Mouse (Mus musculus) liver, adult 2 months (tissue): ENCODE data around the gene Samd4b. TPM values are rescaled to one million over a fixed set of nuclear protein-coding genes. Genes with fewer than 3 reads are reported as not detected.
"Not testable (repeated sequence)": the region's sequence is repeated elsewhere in the genome, so short reads cannot be mapped to it uniquely, and the experiment has no call there.

ENCODE experiments used
- DNase-seq: peaks from one replicate; pipeline ENCODE4 v3.0.0-alpha.2; 2011; ENCODE audit warnings: low read depth, low spot score; ENCODE audit errors: extremely low read depth
- H3K27ac ChIP-seq: fragments of 200-500 bp; replicated peaks from 2 replicates; pipeline ENCODE4 v1.5.1; 2012; ENCODE audit warnings: low read depth, mild to moderate bottlenecking, control low read depth, inconsistent platforms, low read length; ENCODE audit not compliant: insufficient read depth
- H3K27me3 ChIP-seq: fragments of 200-500 bp; 2 replicates; pipeline ENCODE4 v1.6.1; 2012; ENCODE audit warnings: mild to moderate bottlenecking, moderate library complexity, low read length, inconsistent platforms; ENCODE audit not compliant: control insufficient read depth, insufficient read depth
- H3K36me3 ChIP-seq: fragments of 200-500 bp; 2 replicates; pipeline ENCODE4 v1.6.1; 2012; ENCODE audit warnings: low read length, inconsistent platforms; ENCODE audit not compliant: control insufficient read depth, insufficient read depth
- H3K4me1 ChIP-seq: fragments of 200-500 bp; 2 replicates; pipeline ENCODE4 v1.6.1; 2011; ENCODE audit warnings: low read length; ENCODE audit not compliant: control insufficient read depth, insufficient read depth
- H3K4me3 ChIP-seq: fragments of 200-500 bp; 2 replicates; pipeline ENCODE4 v1.5.1; 2011; ENCODE audit warnings: low read depth, mild to moderate bottlenecking, control low read depth, low read length, moderate library complexity; ENCODE audit not compliant: insufficient read depth
- H3K79me2 ChIP-seq: fragments of 200-500 bp; 2 replicates; pipeline ENCODE4 v1.6.1; 2012; ENCODE audit warnings: inconsistent platforms, mild to moderate bottlenecking, low read length, moderate library complexity; ENCODE audit not compliant: control insufficient read depth, insufficient read depth
- H3K9ac ChIP-seq: fragments of 200-500 bp; 2 replicates; pipeline ENCODE4 v1.6.1; 2012; ENCODE audit warnings: low read depth, mild to moderate bottlenecking, control low read depth, inconsistent platforms, low read length
- CTCF ChIP-seq: fragments of 200-500 bp; IDR thresholded peaks from 2 replicates; pipeline ENCODE4 v1.5.1; 2011; ENCODE audit warnings: low read depth, low read length, control low read depth
- POLR2A ChIP-seq: fragments of 200-500 bp; IDR thresholded peaks from 2 replicates; pipeline ENCODE4 v1.6.1; 2011; ENCODE audit warnings: low read length, control low read depth; ENCODE audit not compliant: insufficient read depth; ENCODE audit errors: extremely low read depth
- WGBS: fragments of 180-500 bp; shearing (Covaris S2); methylation state at CpG from one replicate; pipeline ENCODE4 v1.1.7; 2018; 5-methylcytosine and 5-hydroxymethylcytosine counted together
- polyA plus RNA-seq: library from polyadenylated mRNA; depleted of rRNA; stranded (reverse); fragments of >200 nt; gene quantifications from 2 replicates; pipeline ENCODE4 v1.2.3, GENCODE M21; 2012
- total RNA-seq: library from RNA; depleted of rRNA; stranded (reverse); fragments of >200 nt; gene quantifications from 2 replicates; pipeline ENCODE4 v1.2.3, GENCODE M21; 2014

The Samd4b gene
- total and polyA plus RNA-seq, 2 experiments, result 4.1 to 27.0 TPM

GRCm38 (mm10) chr7:28545048-28545890, 52.7 kb downstream of the Samd4b start:
- Histone ChIP-seq H3K4me3 (no peak overlapping the region), H3K9ac (no peak overlapping the region), H3K79me2 (no peaks in the 10 kb centered on the region), H3K27ac (no peak overlapping the region), H3K27me3 (no peaks in the 10 kb centered on the region; the same call in 1 of the 2 replicates), H3K36me3 (no peaks in the 10 kb centered on the region), H3K4me1 (peaks cover 2% of the 10 kb centered on the region; the same call in 1 of the 2 replicates)
- WGBS, result 42% methylated on average over 14 of the region's 14 CpGs
- DNase-seq, result peak; percentile 61
- TF ChIP-seq POLR2A, result no peak
- TF ChIP-seq CTCF, result no peak

GRCm38 (mm10) chr7:28544051-28544601, 53.8 kb downstream of the Samd4b start:
- peak overlapping the region; percentile 33; the same call in 1 of the 2 replicates for H3K4me3 ChIP-seq
- peak overlapping the region; percentile 27; the same call in 1 of the 2 replicates for H3K27ac ChIP-seq
- WGBS, result 2% methylated on average over 27 of the region's 27 CpGs
- H3K4me1 ChIP-seq, result peaks cover 2% of the 10 kb centered on the region; the same call in 1 of the 2 replicates
- peak; percentile 80 for DNase-seq
- no peaks in the 10 kb centered on the region; the same call in 1 of the 2 replicates for H3K27me3 ChIP-seq
- peak overlapping the region; percentile 26; the same call in 1 of the 2 replicates for H3K9ac ChIP-seq
- H3K36me3 ChIP-seq, result no peaks in the 10 kb centered on the region
- H3K79me2 ChIP-seq, result no peaks in the 10 kb centered on the region
- TF ChIP-seq POLR2A (no peak), CTCF (no peak)

- no peaks in the 10 kb centered on the region for H3K27me3 ChIP-seq
- H3K4me3 ChIP-seq, result no peak within 1 kb of the TSS
- H3K9ac ChIP-seq, result no peak within 1 kb of the TSS
- no peak for DNase-seq
- H3K4me1 ChIP-seq, result peaks cover 2% of the 10 kb centered on the region; the same call in 1 of the 2 replicates
- H3K27ac ChIP-seq, result no peak within 1 kb of the TSS
- H3K79me2 ChIP-seq, result no peaks in the 10 kb centered on the region
- TF ChIP-seq POLR2A (no peak), CTCF (no peak)
- H3K36me3 ChIP-seq, result no peaks in the 10 kb centered on the region
- 32% methylated on average over 4 of the region's 4 CpGs for WGBS
These were observed 57.4 kb downstream of the Samd4b start, which contains the start of gene Sycn for GRCm38 (mm10) chr7:28540526-28540925. Gene Sycn, plus strand, starts transcription at chr7:28540885.

- not testable (repeated sequence) for H3K27me3 ChIP-seq, H3K9ac ChIP-seq, H3K27ac ChIP-seq, H3K4me3 ChIP-seq, H3K79me2 ChIP-seq, H3K36me3 ChIP-seq, H3K4me1 ChIP-seq, DNase-seq
- 90% methylated on average over 6 of the region's 6 CpGs for WGBS
These were observed 59.1 kb downstream of the Samd4b start for GRCm38 (mm10) chr7:28538886-28539285.

- H3K36me3 ChIP-seq, result no peaks in the 10 kb centered on the region
- H3K27me3 ChIP-seq, result no peaks in the 10 kb centered on the region
- TF ChIP-seq POLR2A (no peak), CTCF (no peak)
- no peaks in the 10 kb centered on the region for H3K79me2 ChIP-seq
- no peaks in the 10 kb centered on the region for H3K4me1 ChIP-seq
- no peak for DNase-seq
- 84% methylated on average over 8 of the region's 8 CpGs for WGBS
- H3K27ac ChIP-seq, result no peak overlapping the region
- no peak overlapping the region for H3K9ac ChIP-seq
- H3K4me3 ChIP-seq, result no peak overlapping the region
These were observed 65.9 kb downstream of the Samd4b start for GRCm38 (mm10) chr7:28532005-28532404.
